Mouse (Mus musculus): ENCODE results near the gene Hhipl1. TPM values are rescaled to one million over a fixed set of nuclear protein-coding genes. Genes with fewer than 3 reads are reported as not detected.

Gene Hhipl1
- polyA plus RNA-seq, 1 experiment from 2014 or later: 2.3 TPM

GRCm38 (mm10) chr12:108309116-108309794 lies 3.2 kb downstream of the Hhipl1 start:
- H3K36me3 ChIP-seq (ENCODE audit: control insufficient read depth, insufficient read depth): no peaks in the 10 kb centered on the region
- 79% methylated on average over 7 of the region's 8 CpGs for WGBS

DNA sequence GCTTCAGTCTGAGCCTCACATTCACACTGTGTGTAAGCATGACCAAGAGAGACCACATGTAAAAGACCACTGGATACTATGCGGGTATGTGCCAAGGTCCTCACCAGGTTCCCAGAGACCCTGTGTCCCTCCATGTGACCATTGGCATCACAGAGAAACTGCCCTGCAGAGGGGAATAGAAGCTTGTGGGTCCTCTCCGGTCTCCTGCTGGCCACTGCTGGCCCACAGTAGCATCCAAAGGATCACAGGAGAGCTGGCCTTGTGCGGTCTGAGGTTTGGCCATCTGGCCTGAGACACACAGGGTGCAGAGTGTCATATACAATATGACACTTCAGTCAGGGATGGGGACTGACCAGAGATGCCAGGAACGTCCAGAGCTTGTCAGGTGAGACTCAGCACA lies 4.0 kb downstream of the Hhipl1 start:
- no peak overlapping the region for H3K4me2 ChIP-seq (ENCODE audit: low read length)
- ATAC-seq: no peak
- no peak overlapping the region for H3K4me3 ChIP-seq (replicated peaks; ENCODE audit: low read length)
- H3K9me3 ChIP-seq (ENCODE audit: control insufficient read depth, low read length): no peaks in the 10 kb centered on the region
- no peak overlapping the region for H3K27ac ChIP-seq (ENCODE audit: low read length)
- no peak overlapping the region for H3K9ac ChIP-seq (replicated peaks; ENCODE audit: low read depth, low read length)
- WGBS: 86% methylated on average over 4 of the region's 4 CpGs
- peaks cover 8% of the 10 kb centered on the region for H3K4me1 ChIP-seq (replicated peaks; ENCODE audit: control insufficient read depth, insufficient read depth, low read length)
- H3K36me3 ChIP-seq (ENCODE audit: control insufficient read depth, insufficient read depth): no peaks in the 10 kb centered on the region
- 0 out of 2 replicates have a peak, but pooled peaks cover 2% of the 10 kb centered on the region for H3K27me3 ChIP-seq (replicated peaks; ENCODE audit: control insufficient read depth, insufficient read depth, low read length)

More at GRCm38 (mm10) chr12:108309116-108309794, 3.2 kb downstream of the Hhipl1 start:
- Histone ChIP-seq H3K4me1 (replicated peaks; ENCODE audit: control insufficient read depth, insufficient read depth, low read length) (peaks cover 8% of the 10 kb centered on the region), H3K27me3 (replicated peaks; ENCODE audit: control insufficient read depth, insufficient read depth, low read length) (0 out of 2 replicates have a peak, but pooled peaks cover 2% of the 10 kb centered on the region), H3K9me3 (ENCODE audit: control insufficient read depth, low read length) (no peaks in the 10 kb centered on the region), H3K9ac (replicated peaks; ENCODE audit: low read depth, low read length) (no peak overlapping the region), H3K4me2 (ENCODE audit: low read length) (no peak overlapping the region), H3K27ac (ENCODE audit: low read length) (no peak overlapping the region), H3K4me3 (replicated peaks; ENCODE audit: low read length) (no peak overlapping the region)
- ATAC-seq: no peak

- WGBS: 82% methylated on average over 7 of the region's 7 CpGs
- H3K27me3 ChIP-seq (replicated peaks; ENCODE audit: control insufficient read depth, insufficient read depth, low read length): 0 out of 2 replicates have a peak, but pooled peaks cover 2% of the 10 kb centered on the region
- no peaks in the 10 kb centered on the region for H3K9me3 ChIP-seq (ENCODE audit: control insufficient read depth, low read length)
- no peak overlapping the region for H3K4me3 ChIP-seq (replicated peaks; ENCODE audit: low read length)
- H3K4me2 ChIP-seq (ENCODE audit: low read length): no peak overlapping the region
- H3K9ac ChIP-seq (replicated peaks; ENCODE audit: low read depth, low read length): no peak overlapping the region
- no peaks in the 10 kb centered on the region for H3K36me3 ChIP-seq (ENCODE audit: control insufficient read depth, insufficient read depth)
- ATAC-seq: no peak
- peaks cover 8% of the 10 kb centered on the region for H3K4me1 ChIP-seq (replicated peaks; ENCODE audit: control insufficient read depth, insufficient read depth, low read length)
- H3K27ac ChIP-seq (ENCODE audit: low read length): no peak overlapping the region
Observed at GRCm38 (mm10) chr12:108310456-108311027, 4.5 kb downstream of the Hhipl1 start.

DNA sequence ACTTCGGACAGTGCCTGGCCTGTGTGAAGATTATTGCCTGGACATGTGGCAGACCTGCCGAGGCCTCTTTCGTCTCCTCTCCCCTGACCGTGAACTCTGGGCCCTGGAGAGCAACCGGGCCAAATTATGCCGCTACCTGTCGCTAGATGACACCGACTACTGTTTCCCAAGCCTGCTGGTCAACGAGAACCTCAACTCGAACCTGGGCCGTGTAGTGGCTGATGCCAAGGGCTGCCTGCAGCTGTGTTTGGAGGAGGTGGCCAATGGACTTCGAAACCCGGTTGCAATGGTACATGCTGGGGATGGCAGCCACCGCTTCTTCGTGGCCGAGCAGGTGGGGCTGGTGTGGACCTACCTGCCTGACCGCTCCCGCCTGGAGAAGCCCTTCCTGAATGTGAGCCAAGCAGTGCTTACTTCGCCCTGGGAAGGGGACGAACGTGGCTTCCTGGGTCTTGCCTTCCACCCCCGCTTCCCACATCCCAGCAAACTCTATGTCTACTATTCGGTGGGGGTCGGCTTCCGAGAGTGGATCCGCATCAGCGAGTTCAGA lies 5.7 kb downstream of the Hhipl1 start:
- no peak overlapping the region for H3K9ac ChIP-seq (replicated peaks; ENCODE audit: low read depth, low read length)
- no peaks in the 10 kb centered on the region for H3K9me3 ChIP-seq (ENCODE audit: control insufficient read depth, low read length)
- no peak overlapping the region for H3K4me3 ChIP-seq (replicated peaks; ENCODE audit: low read length)
- no peaks in the 10 kb centered on the region for H3K36me3 ChIP-seq (ENCODE audit: control insufficient read depth, insufficient read depth)
- ATAC-seq: no peak
- no peaks in the 10 kb centered on the region for H3K4me1 ChIP-seq (replicated peaks; ENCODE audit: control insufficient read depth, insufficient read depth, low read length)
- H3K4me2 ChIP-seq (ENCODE audit: low read length): no peak overlapping the region
- H3K27me3 ChIP-seq (replicated peaks; ENCODE audit: control insufficient read depth, insufficient read depth, low read length): no peaks in the 10 kb centered on the region
- 94% methylated on average over 27 of the region's 27 CpGs for WGBS
- no peak overlapping the region for H3K27ac ChIP-seq (ENCODE audit: low read length)

- Histone ChIP-seq H3K36me3 (ENCODE audit: control insufficient read depth, insufficient read depth) (no peaks in the 10 kb centered on the region), H3K4me1 (replicated peaks; ENCODE audit: control insufficient read depth, insufficient read depth, low read length) (peaks cover 5% of the 10 kb centered on the region; the same call in 1 of the 2 replicates), H3K9ac (replicated peaks; ENCODE audit: low read depth, low read length) (no peak overlapping the region), H3K27me3 (replicated peaks; ENCODE audit: control insufficient read depth, insufficient read depth, low read length) (no peaks in the 10 kb centered on the region), H3K4me3 (replicated peaks; ENCODE audit: low read length) (no peak overlapping the region), H3K27ac (ENCODE audit: low read length) (no peak overlapping the region), H3K4me2 (ENCODE audit: low read length) (no peak overlapping the region), H3K9me3 (ENCODE audit: control insufficient read depth, low read length) (no peaks in the 10 kb centered on the region)
- 66% methylated on average over 6 of the region's 6 CpGs for WGBS
- ATAC-seq: no peak
Observed at GRCm38 (mm10) chr12:108312432-108312851, 6.4 kb downstream of the Hhipl1 start.

DNA sequence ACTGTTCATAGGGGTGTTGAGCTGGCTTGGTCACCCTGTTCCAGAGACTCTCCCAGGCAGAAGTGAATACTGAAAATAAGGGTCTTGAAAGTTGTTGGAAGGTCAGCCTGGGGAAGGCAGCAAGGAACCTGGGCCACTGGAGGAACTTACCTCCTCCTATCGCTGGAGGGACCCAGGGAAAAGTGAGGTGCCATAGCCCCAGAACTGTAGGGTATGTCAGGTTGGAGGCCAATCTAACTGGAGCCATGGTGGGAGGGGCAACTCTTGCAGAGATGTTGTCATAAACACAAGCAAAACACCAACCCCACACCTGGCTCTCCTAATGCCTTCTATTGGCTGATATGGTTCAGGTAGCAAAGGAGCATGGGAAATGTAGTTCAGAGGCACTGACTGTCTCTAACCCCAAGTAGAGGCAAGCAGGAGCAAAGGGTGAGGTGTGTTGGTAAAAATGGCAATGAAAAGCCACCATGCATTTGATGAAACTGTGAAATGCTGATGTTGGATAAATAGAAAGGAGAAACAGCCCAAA lies 7.2 kb downstream of the Hhipl1 start:
- peaks cover 7% of the 10 kb centered on the region; the same call in 1 of the 2 replicates for H3K4me1 ChIP-seq (replicated peaks; ENCODE audit: control insufficient read depth, insufficient read depth, low read length)
- WGBS: 100% methylated on average over 1 of the region's 1 CpGs
- no peaks in the 10 kb centered on the region for H3K9me3 ChIP-seq (ENCODE audit: control insufficient read depth, low read length)

GRCm38 (mm10) chr12:108315818-108316217 lies 9.7 kb downstream of the Hhipl1 start:
- Histone ChIP-seq H3K36me3 (ENCODE audit: control insufficient read depth, insufficient read depth) (no peaks in the 10 kb centered on the region), H3K4me2 (ENCODE audit: low read length) (no peak overlapping the region), H3K27ac (ENCODE audit: low read length) (no peak overlapping the region), H3K4me3 (replicated peaks; ENCODE audit: low read length) (no peak overlapping the region), H3K27me3 (replicated peaks; ENCODE audit: control insufficient read depth, insufficient read depth, low read length) (no peaks in the 10 kb centered on the region), H3K9me3 (ENCODE audit: control insufficient read depth, low read length) (no peaks in the 10 kb centered on the region), H3K9ac (replicated peaks; ENCODE audit: low read depth, low read length) (no peak overlapping the region), H3K4me1 (replicated peaks; ENCODE audit: control insufficient read depth, insufficient read depth, low read length) (peaks cover 14% of the 10 kb centered on the region)
- no peak for ATAC-seq
- WGBS: 66% methylated on average over 10 of the region's 10 CpGs

More for the DNA sequence above, 7.2 kb downstream of the Hhipl1 start:
- Histone ChIP-seq H3K27ac (ENCODE audit: low read length) (no peak overlapping the region), H3K4me2 (ENCODE audit: low read length) (no peak overlapping the region), H3K36me3 (ENCODE audit: control insufficient read depth, insufficient read depth) (no peaks in the 10 kb centered on the region), H3K4me3 (replicated peaks; ENCODE audit: low read length) (no peak overlapping the region), H3K9ac (replicated peaks; ENCODE audit: low read depth, low read length) (no peak overlapping the region), H3K27me3 (replicated peaks; ENCODE audit: control insufficient read depth, insufficient read depth, low read length) (no peaks in the 10 kb centered on the region)
- no peak for ATAC-seq

DNA sequence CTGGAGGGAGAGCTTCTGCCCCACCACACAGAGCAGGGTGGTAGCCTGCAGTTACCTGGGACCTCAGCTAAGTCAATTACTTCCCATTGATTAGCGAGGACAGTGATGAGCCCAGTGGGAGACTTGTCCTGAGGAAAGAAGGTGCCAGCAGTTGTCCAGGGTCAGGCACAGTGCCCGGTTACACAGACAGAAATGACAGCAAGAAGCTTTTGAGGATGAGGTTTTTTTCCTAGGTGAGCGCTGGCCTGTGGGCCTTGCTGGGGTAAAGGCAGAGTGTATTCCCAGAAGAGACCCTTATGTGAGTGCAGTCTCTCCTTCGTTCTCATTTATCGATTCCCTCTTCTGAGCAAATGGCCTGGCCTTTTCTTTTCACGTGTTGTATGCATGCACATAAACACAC lies 10.6 kb downstream of the Hhipl1 start:
- Histone ChIP-seq H3K9me3 (ENCODE audit: control insufficient read depth, low read length) (no peaks in the 10 kb centered on the region), H3K4me1 (replicated peaks; ENCODE audit: control insufficient read depth, insufficient read depth, low read length) (peaks cover 15% of the 10 kb centered on the region), H3K4me3 (replicated peaks; ENCODE audit: low read length) (no peak overlapping the region), H3K27ac (ENCODE audit: low read length) (no peak overlapping the region), H3K36me3 (ENCODE audit: control insufficient read depth, insufficient read depth) (no peaks in the 10 kb centered on the region), H3K9ac (replicated peaks; ENCODE audit: low read depth, low read length) (no peak overlapping the region), H3K27me3 (replicated peaks; ENCODE audit: control insufficient read depth, insufficient read depth, low read length) (no peaks in the 10 kb centered on the region), H3K4me2 (ENCODE audit: low read length) (no peak overlapping the region)
- WGBS: 33% methylated on average over 6 of the region's 6 CpGs
- ATAC-seq: no peak

- Histone ChIP-seq H3K4me3 (replicated peaks; ENCODE audit: low read length) (no peak overlapping the region), H3K4me1 (replicated peaks; ENCODE audit: control insufficient read depth, insufficient read depth, low read length) (peaks cover 15% of the 10 kb centered on the region), H3K27ac (ENCODE audit: low read length) (no peak overlapping the region), H3K9ac (replicated peaks; ENCODE audit: low read depth, low read length) (no peak overlapping the region), H3K36me3 (ENCODE audit: control insufficient read depth, insufficient read depth) (no peaks in the 10 kb centered on the region), H3K4me2 (ENCODE audit: low read length) (no peak overlapping the region), H3K27me3 (replicated peaks; ENCODE audit: control insufficient read depth, insufficient read depth, low read length) (no peaks in the 10 kb centered on the region), H3K9me3 (ENCODE audit: control insufficient read depth, low read length) (no peaks in the 10 kb centered on the region)
- ATAC-seq: no peak
- 9% methylated on average over 9 of the region's 9 CpGs for WGBS
Observed at GRCm38 (mm10) chr12:108317201-108317738, 11.2 kb downstream of the Hhipl1 start.

Data from forebrain, embryonic 16.5 days (tissue).